Mouse (Mus musculus) erythroblast, embryonic 14.5 days (primary cell): ENCODE data around the gene T.

ENCODE experiments used
- GATA1 ChIP-seq: IDR thresholded peaks from 2 replicates; pipeline ENCODE4 v1.6.1; 2012; ENCODE audit warnings: low read length, inconsistent platforms, mixed read lengths
- TAL1 ChIP-seq: IDR thresholded peaks from 3 replicates; pipeline ENCODE4 v1.6.1; 2012; ENCODE audit warnings: low read length, inconsistent platforms, mixed read lengths

GRCm38 (mm10) chr17:8421517-8421916 lies 12.7 kb upstream of the T start:
- TF ChIP-seq GATA1 (no peak), TAL1 (no peak)
